In genomic region chr11:90019161-90019560, GRCm38 (mm10) we compare ENCODE assay signal across 8 mouse cellular contexts. TPM values are rescaled to one million over a fixed set of nuclear protein-coding genes. Genes with fewer than 3 reads are reported as not detected.
DNase-seq lines count a peak whose midpoint lies in the region; ATAC-seq and TF ChIP-seq lines count a peak whose summit lies in the region.

No protein-coding gene starts in this region.

- H3K36me3 ChIP-seq in midbrain, postnatal 0 days (ENCODE audit: insufficient read depth, low read length) = no peaks in the 10 kb centered on the region
- H3K36me3 ChIP-seq in midbrain, embryonic 11.5 days (ENCODE audit: control insufficient read depth, insufficient read depth, low read length) = no peaks in the 10 kb centered on the region
- no peaks in the 10 kb centered on the region for H3K36me3 ChIP-seq in stomach, postnatal 0 days (ENCODE audit: control insufficient read depth, insufficient read depth, low read length)

- H3K4me1 ChIP-seq in midbrain, postnatal 0 days (ENCODE audit: insufficient read depth, low read length) = no peaks in the 10 kb centered on the region
- H3K4me1 ChIP-seq in midbrain, embryonic 11.5 days (ENCODE audit: control insufficient read depth, insufficient read depth, low read length) = no peaks in the 10 kb centered on the region
- H3K4me1 ChIP-seq in stomach, postnatal 0 days (replicated peaks; ENCODE audit: control insufficient read depth, insufficient read depth) = no peaks in the 10 kb centered on the region

- no peak for TF ChIP-seq EP300 in stomach, postnatal 0 days (optimal IDR thresholded peaks at IDR 0.05)

- peak; percentile 37 for DNase-seq in gastrocnemius, postnatal 10 days
- no peak for DNase-seq in gastrocnemius, postnatal 36 days
- peak; percentile 41 for DNase-seq in midbrain, postnatal 0 days (ENCODE audit: low spot score)
- DNase-seq in midbrain, embryonic 11.5 days (ENCODE audit: low spot score, missing footprints) = no peak
- peak; percentile 50 for DNase-seq in ZHBTc4 (ENCODE audit: low read depth, low spot score)
- peak; percentile 51 to 68 for DNase-seq in layer of hippocampus, postnatal 10 days (ENCODE audit: low spot score in 2 of 2)
- DNase-seq in stomach, postnatal 0 days (ENCODE audit: low spot score) = no peak
- DNase-seq in urinary bladder, adult 18-20 months (ENCODE audit: low spot score in 2 of 2) = no peak

- H3K9me3 ChIP-seq in midbrain, postnatal 0 days (ENCODE audit: low read length) = no peaks in the 10 kb centered on the region
- no peaks in the 10 kb centered on the region for H3K9me3 ChIP-seq in midbrain, embryonic 11.5 days (ENCODE audit: control insufficient read depth, low read length)
- no peaks in the 10 kb centered on the region for H3K9me3 ChIP-seq in stomach, postnatal 0 days (ENCODE audit: control insufficient read depth, low read length)

- no peak overlapping the region for H3K27ac ChIP-seq in midbrain, postnatal 0 days (ENCODE audit: low read depth, low read length)
- no peak overlapping the region for H3K27ac ChIP-seq in midbrain, embryonic 11.5 days (ENCODE audit: low read depth, low read length)
- no peak overlapping the region for H3K27ac ChIP-seq in stomach, postnatal 0 days (replicated peaks)

- H3K27me3 ChIP-seq in midbrain, postnatal 0 days (ENCODE audit: insufficient read depth, low read length) = no peaks in the 10 kb centered on the region
- H3K27me3 ChIP-seq in midbrain, embryonic 11.5 days (ENCODE audit: control insufficient read depth, insufficient read depth, low read length) = no peaks in the 10 kb centered on the region
- no peaks in the 10 kb centered on the region for H3K27me3 ChIP-seq in stomach, postnatal 0 days (ENCODE audit: control insufficient read depth, insufficient read depth, low read length)

- no peak overlapping the region for H3K9ac ChIP-seq in midbrain, postnatal 0 days (replicated peaks; ENCODE audit: low read length, poor library complexity, severe bottlenecking)
- H3K9ac ChIP-seq in midbrain, embryonic 11.5 days (ENCODE audit: low read length) = no peak overlapping the region
- no peak overlapping the region for H3K9ac ChIP-seq in stomach, postnatal 0 days (ENCODE audit: low read length)

- no peak overlapping the region for H3K4me2 ChIP-seq in midbrain, postnatal 0 days (ENCODE audit: low read depth, low read length, poor library complexity, severe bottlenecking)
- H3K4me2 ChIP-seq in midbrain, embryonic 11.5 days = no peak overlapping the region
- H3K4me2 ChIP-seq in stomach, postnatal 0 days (replicated peaks; ENCODE audit: low read depth) = no peak overlapping the region

- peak; percentile 89 for TF ChIP-seq CTCF in midbrain, postnatal 0 days (IDR thresholded peaks at IDR 0.05)
- TF ChIP-seq CTCF in stomach, postnatal 0 days (IDR thresholded peaks at IDR 0.05; ENCODE audit: low read depth) = peak; percentile 92

- ATAC-seq in midbrain, postnatal 0 days (ENCODE audit: low FRiP score) = no peak
- no peak for ATAC-seq in midbrain, embryonic 11.5 days (ENCODE audit: low FRiP score)
- ATAC-seq in stomach, postnatal 0 days (ENCODE audit: low FRiP score, low TSS enrichment) = no peak

- H3K4me3 ChIP-seq in midbrain, postnatal 0 days (ENCODE audit: low read depth, low read length) = no peak overlapping the region
- H3K4me3 ChIP-seq in midbrain, embryonic 11.5 days (ENCODE audit: low read depth, low read length) = no peak overlapping the region
- no peak overlapping the region for H3K4me3 ChIP-seq in stomach, postnatal 0 days (ENCODE audit: low read depth, low read length)

- intact Hi-C loops in gastrocnemius, postnatal 36 days (cut with DNase I) = no loop called here

- WGBS in midbrain, postnatal 0 days = 19% methylated on average over 7 of the region's 7 CpGs
- 26% methylated on average over 7 of the region's 7 CpGs for WGBS in midbrain, embryonic 11.5 days
- WGBS in stomach, postnatal 0 days = 13% methylated on average over 7 of the region's 7 CpGs

RNA-seq across cellular contexts. Expression of gene Tmem100, which starts 11.0 kb away (rescaled TPM):
- total RNA-seq in gastrocnemius, postnatal 10 days (2021) = 10 to 100 TPM; 19.2 to 22.5 TPM
- 10 to 100 TPM; 11.9 to 12.0 TPM for total RNA-seq in gastrocnemius, postnatal 36 days (2021)
- 7.1 and 9.6 TPM in 2 replicates for total RNA-seq in midbrain, postnatal 0 days (2014; rRNA removed)
- polyA plus RNA-seq in midbrain, postnatal 0 days (2015; fragmentation: Nextera tagmentation; extraction: Ambion mirVana) = 12.5 and 15.0 TPM in 2 replicates
- 6.1 and 6.3 TPM in 2 replicates for polyA plus RNA-seq in midbrain, embryonic 11.5 days (2014; fragmentation: Nextera tagmentation; extraction: Ambion mirVana)
- total RNA-seq in layer of hippocampus, postnatal 10 days (2021) = 10 to 100 TPM; 28.2 to 30.1 TPM
- 28.3 and 31.1 TPM in 2 replicates for polyA plus RNA-seq in stomach, postnatal 0 days (2015; fragmentation: Nextera tagmentation; extraction: Ambion mirVana)

RNA-seq across cellular contexts. Expression of gene Pctp, which starts 16.5 kb away (rescaled TPM):
- total RNA-seq in gastrocnemius, postnatal 10 days (2021) = 1 to 10 TPM; 2.3 to 3.1 TPM
- total RNA-seq in gastrocnemius, postnatal 36 days (2021) = 1 to 10 TPM; 3.0 TPM
- total RNA-seq in midbrain, postnatal 0 days (2014; rRNA removed) = 0.60 and 0.66 TPM in 2 replicates
- 0.85 and 0.88 TPM in 2 replicates for polyA plus RNA-seq in midbrain, postnatal 0 days (2015; fragmentation: Nextera tagmentation; extraction: Ambion mirVana)
- 7.7 and 8.3 TPM in 2 replicates for polyA plus RNA-seq in midbrain, embryonic 11.5 days (2014; fragmentation: Nextera tagmentation; extraction: Ambion mirVana)
- total RNA-seq in layer of hippocampus, postnatal 10 days (2021) = under 1 TPM; 0.78 to 0.80 TPM
- 7.6 and 8.0 TPM in 2 replicates for polyA plus RNA-seq in stomach, postnatal 0 days (2015; fragmentation: Nextera tagmentation; extraction: Ambion mirVana)

Comparison
In these comparisons a context has a peak if more than half of its experiments do, and no peak if none do; other contexts are left out.
1. DNase-seq: peak in gastrocnemius, postnatal 10 days (single experiment), midbrain, postnatal 0 days (single experiment), ZHBTc4 (single experiment) and layer of hippocampus, postnatal 10 days (2 of 2); none in gastrocnemius, postnatal 36 days (0 of 2), midbrain, embryonic 11.5 days (single experiment), stomach, postnatal 0 days (single experiment) and urinary bladder, adult 18-20 months (0 of 2).